ENCODE assay signal across 14 mouse cellular contexts in the genomic region with DNA sequence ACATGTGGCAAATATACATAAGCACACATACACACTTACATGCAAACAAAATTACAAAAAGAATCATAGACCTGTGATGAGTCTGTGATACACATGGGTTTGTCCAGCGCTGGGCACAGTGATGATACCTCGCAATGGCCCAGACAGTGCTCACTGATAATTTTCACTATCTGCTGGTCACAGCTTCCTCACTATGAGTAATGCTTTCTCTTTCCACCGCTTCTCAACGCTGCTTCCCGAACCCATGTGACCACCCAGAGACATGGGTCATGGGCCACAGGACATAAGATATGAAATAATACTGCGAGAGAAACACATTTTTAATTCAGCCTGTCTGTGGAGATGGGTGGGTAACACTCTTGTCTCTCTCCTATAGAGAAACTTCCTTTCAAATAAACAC.
DNase-seq lines count a peak whose midpoint lies in the region; ATAC-seq lines count a peak whose summit lies in the region.
"Had no signal": no experiment of that assay in that cellular context is flagged by ENCODE, and none has a peak within 500 bp of the region (broad histone marks: within the 10 kb centered on the region; RNA-seq: fewer than 3 reads in every experiment).

No protein-coding gene starts in this region.

- no peaks in the 10 kb centered on the region for H3K9me3 ChIP-seq in heart, embryonic 12.5 days (replicated peaks)
- H3K9me3 ChIP-seq in liver, embryonic 12.5 days (replicated peaks), result no peaks in the 10 kb centered on the region
- H3K9me3 ChIP-seq: forebrain, embryonic 13.5 days; hindbrain, embryonic 13.5 days; neural tube, embryonic 15.5 days had no signal

- peak overlapping the region; percentile 34 for H3K4me2 ChIP-seq in heart, embryonic 12.5 days
- peak overlapping the region; percentile 51 for H3K4me2 ChIP-seq in liver, embryonic 12.5 days
- H3K4me2 ChIP-seq: forebrain, embryonic 13.5 days; hindbrain, embryonic 13.5 days; neural tube, embryonic 15.5 days had no signal

- no peaks in the 10 kb centered on the region for H3K36me3 ChIP-seq in heart, embryonic 12.5 days
- H3K36me3 ChIP-seq in liver, embryonic 12.5 days, result no peaks in the 10 kb centered on the region
- H3K36me3 ChIP-seq: hindbrain, embryonic 13.5 days; neural tube, embryonic 15.5 days had no signal

- ATAC-seq in heart, embryonic 12.5 days (ENCODE audit: insufficient number of reproducible peaks, low FRiP score), result peak; percentile 91
- peak; percentile 93 for ATAC-seq in liver, embryonic 12.5 days
- ATAC-seq: forebrain, embryonic 13.5 days had no signal

- H3K4me1 ChIP-seq in heart, embryonic 12.5 days (replicated peaks), result peaks cover 16% of the 10 kb centered on the region
- peaks cover 93% of the 10 kb centered on the region for H3K4me1 ChIP-seq in liver, embryonic 12.5 days

- 47% methylated on average over 6 of the region's 6 CpGs for WGBS in heart, embryonic 12.5 days
- WGBS in liver, embryonic 12.5 days (ENCODE audit: insufficient replicate concordance), result 18% methylated on average over 6 of the region's 6 CpGs

- peak overlapping the region; percentile 82 for H3K27ac ChIP-seq in heart, embryonic 12.5 days (ENCODE audit: poor library complexity, severe bottlenecking)
- peak overlapping the region; percentile 92 for H3K27ac ChIP-seq in liver, embryonic 12.5 days
- H3K27ac ChIP-seq: forebrain, embryonic 13.5 days; neural tube, embryonic 15.5 days had no signal

- H3K4me3 ChIP-seq in heart, embryonic 12.5 days, result no peak overlapping the region
- H3K4me3 ChIP-seq in liver, embryonic 12.5 days, result peak overlapping the region; percentile 18
- H3K4me3 ChIP-seq: forebrain, embryonic 13.5 days; hindbrain, embryonic 13.5 days; neural tube, embryonic 15.5 days had no signal

- intact Hi-C loops in left cerebral cortex, postnatal 36 days (cut with DNase I), result no loop called here

- H3K9ac ChIP-seq in heart, embryonic 12.5 days, result no peak overlapping the region
- H3K9ac ChIP-seq in liver, embryonic 12.5 days, result peak overlapping the region; percentile 64
- H3K9ac ChIP-seq: forebrain, embryonic 13.5 days; hindbrain, embryonic 13.5 days; neural tube, embryonic 15.5 days had no signal

- H3K27me3 ChIP-seq in heart, embryonic 12.5 days (replicated peaks), result no peaks in the 10 kb centered on the region
- H3K27me3 ChIP-seq in liver, embryonic 12.5 days (replicated peaks), result no peaks in the 10 kb centered on the region
- H3K27me3 ChIP-seq: forebrain, embryonic 13.5 days; hindbrain, embryonic 13.5 days; neural tube, embryonic 15.5 days had no signal

- DNase-seq in heart, postnatal 4 days, result no peak
- DNase-seq in testis, postnatal 10 days (ENCODE audit: low spot score), result peak; percentile 26
- no peak for DNase-seq in testis, postnatal 14 days (ENCODE audit: low spot score)
- DNase-seq in right cerebral cortex, postnatal 4 days, result no peak
- no peak for DNase-seq in left cerebral cortex, postnatal 36 days (ENCODE audit: low spot score in 2 of 2)
- no peak for DNase-seq in thymus, postnatal 36 days
- DNase-seq: adrenal gland, adult 8-10 months; cerebellum, postnatal 25 days; kidney, postnatal 4 days had no signal
